Mouse (Mus musculus): ENCODE data around the gene Ppfia4. TPM values are rescaled to one million over a fixed set of nuclear protein-coding genes. Genes with fewer than 3 reads are reported as not detected.

Gene Ppfia4
- polyA plus RNA-seq, 1 experiment from 2014 or later, result 3.5 TPM

DNA sequence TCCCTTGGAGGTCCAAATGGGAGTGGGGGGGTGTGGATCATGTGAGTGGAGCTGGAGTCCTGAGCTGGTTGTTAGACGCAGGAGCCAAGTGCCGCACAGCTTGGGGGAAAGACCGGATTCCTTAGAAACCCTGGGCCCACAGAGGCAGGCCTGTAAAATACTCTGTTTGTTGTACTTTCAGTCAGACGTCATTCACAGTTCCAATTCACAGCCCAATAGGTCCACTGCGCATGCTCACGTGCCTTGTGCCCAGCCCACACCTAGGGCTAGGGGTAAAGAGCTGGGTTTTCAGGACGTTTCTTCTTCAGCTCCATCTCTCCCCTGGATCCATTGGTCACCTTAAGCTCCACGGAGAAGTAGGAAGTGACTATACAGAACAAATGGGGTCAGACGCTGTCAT lies 40.1 kb downstream of the Ppfia4 start:
- no peak overlapping the region for H3K4me2 ChIP-seq
- 50% methylated on average over 9 of the region's 9 CpGs for WGBS
- no peaks in the 10 kb centered on the region for H3K36me3 ChIP-seq (ENCODE audit: poor library complexity, severe bottlenecking)
- H3K4me3 ChIP-seq, result no peak overlapping the region
- no peak for ATAC-seq
- H3K4me1 ChIP-seq, result peaks cover 5% of the 10 kb centered on the region; the same call in 1 of the 2 replicates
- H3K27ac ChIP-seq, result no peak overlapping the region
- H3K9ac ChIP-seq, result no peak overlapping the region
- H3K27me3 ChIP-seq, result peaks cover 9% of the 10 kb centered on the region
- H3K9me3 ChIP-seq (replicated peaks), result peaks cover 4% of the 10 kb centered on the region

DNA sequence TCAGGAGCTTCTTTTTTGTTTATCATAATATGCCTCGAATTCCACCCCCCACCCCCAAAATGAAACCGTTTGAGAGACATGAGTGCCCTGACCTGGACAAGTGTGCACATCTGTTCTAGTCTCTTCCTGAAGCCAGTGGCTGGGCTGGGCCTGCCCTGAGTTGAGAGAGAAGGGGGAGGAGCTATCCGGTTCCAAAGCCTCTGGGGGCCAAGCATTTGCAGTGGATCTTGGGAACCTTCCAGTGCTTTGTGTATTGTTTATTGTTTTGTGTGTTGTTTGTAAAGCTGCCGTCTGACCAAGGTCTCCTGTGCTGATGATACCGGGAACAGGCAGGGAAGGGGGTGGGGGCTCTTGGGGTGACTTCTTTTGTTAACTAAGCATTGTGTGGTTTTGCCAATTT lies 40.7 kb downstream of the Ppfia4 start:
- H3K27me3 ChIP-seq, result peaks cover 4% of the 10 kb centered on the region
- 18% methylated on average over 5 of the region's 5 CpGs for WGBS
- no peak for ATAC-seq
- H3K27ac ChIP-seq, result no peak overlapping the region
- H3K36me3 ChIP-seq (ENCODE audit: poor library complexity, severe bottlenecking), result no peaks in the 10 kb centered on the region
- no peak overlapping the region for H3K4me2 ChIP-seq
- H3K4me1 ChIP-seq, result peaks cover 5% of the 10 kb centered on the region; the same call in 1 of the 2 replicates
- H3K4me3 ChIP-seq, result no peak overlapping the region
- peaks cover 4% of the 10 kb centered on the region for H3K9me3 ChIP-seq (replicated peaks)
- no peak overlapping the region for H3K9ac ChIP-seq

DNA sequence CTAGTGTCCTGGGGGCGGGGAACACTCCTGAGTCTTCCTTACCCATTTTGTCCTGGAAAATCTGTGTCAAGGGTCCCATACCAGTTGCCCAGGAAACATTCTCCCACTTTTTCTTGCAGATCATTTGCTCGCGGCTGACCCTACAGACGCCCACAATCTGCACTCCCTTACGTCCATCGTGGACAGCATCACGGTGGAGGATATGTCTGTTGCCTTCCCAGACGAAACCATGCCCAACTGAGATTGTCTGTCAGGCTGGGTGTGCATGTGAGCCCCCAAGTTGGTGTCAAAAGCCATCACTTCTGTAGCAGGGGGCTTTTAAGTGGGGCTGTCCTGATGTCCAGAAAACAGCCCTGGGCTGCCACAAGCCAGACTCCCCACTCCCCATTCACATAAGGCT lies 41.2 kb downstream of the Ppfia4 start:
- Histone ChIP-seq H3K4me1 (peaks cover 5% of the 10 kb centered on the region; the same call in 1 of the 2 replicates), H3K4me2 (no peak overlapping the region), H3K9ac (no peak overlapping the region), H3K9me3 (replicated peaks) (peaks cover 4% of the 10 kb centered on the region), H3K27ac (no peak overlapping the region), H3K36me3 (ENCODE audit: poor library complexity, severe bottlenecking) (no peaks in the 10 kb centered on the region), H3K27me3 (no peaks in the 10 kb centered on the region), H3K4me3 (no peak overlapping the region)
- 82% methylated on average over 8 of the region's 8 CpGs for WGBS
- ATAC-seq, result no peak

DNA sequence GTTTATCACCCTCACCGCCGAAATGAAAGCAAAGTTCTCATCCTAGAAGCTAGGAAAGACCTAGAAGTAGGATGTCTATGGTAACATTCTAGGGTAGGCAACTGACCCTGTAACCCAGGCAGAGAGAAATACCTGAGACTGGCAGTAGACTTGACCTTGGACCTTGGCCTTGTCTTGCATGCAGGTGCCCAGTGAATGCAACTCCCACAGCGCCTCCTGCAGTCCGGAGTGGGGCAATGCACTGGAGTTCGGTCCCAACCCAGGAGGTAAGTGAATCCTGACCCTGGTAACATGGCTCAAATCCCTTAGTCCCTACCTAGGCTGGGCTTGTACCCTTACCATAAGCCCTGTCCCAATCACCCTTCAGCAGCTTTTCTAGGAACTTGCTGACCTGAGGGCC lies 41.8 kb downstream of the Ppfia4 start:
- no peaks in the 10 kb centered on the region for H3K36me3 ChIP-seq (ENCODE audit: poor library complexity, severe bottlenecking)
- H3K9me3 ChIP-seq (replicated peaks), result peaks cover 4% of the 10 kb centered on the region
- no peak overlapping the region for H3K4me3 ChIP-seq
- 66% methylated on average over 5 of the region's 5 CpGs for WGBS
- no peak for ATAC-seq
- no peak overlapping the region for H3K27ac ChIP-seq
- H3K9ac ChIP-seq, result no peak overlapping the region
- no peaks in the 10 kb centered on the region for H3K27me3 ChIP-seq
- no peak overlapping the region for H3K4me2 ChIP-seq
- peaks cover 5% of the 10 kb centered on the region; the same call in 1 of the 2 replicates for H3K4me1 ChIP-seq

DNA sequence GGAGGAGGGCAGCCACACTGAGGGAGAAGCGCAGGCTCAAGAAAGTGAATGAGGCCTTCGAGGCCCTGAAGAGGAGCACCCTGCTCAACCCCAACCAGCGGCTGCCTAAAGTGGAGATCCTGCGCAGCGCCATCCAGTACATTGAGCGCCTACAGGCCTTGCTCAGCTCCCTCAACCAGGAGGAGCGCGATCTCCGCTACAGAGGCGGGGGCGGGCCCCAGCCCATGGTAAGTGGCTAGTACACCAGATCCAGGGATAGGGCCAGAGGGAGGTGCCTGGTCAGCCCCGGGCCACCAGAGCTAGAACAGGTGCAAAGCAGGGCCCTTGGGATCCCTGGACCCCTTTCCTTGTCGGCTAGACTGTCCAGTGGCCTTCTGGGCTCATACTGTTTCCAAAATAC lies 42.4 kb downstream of the Ppfia4 start:
- ATAC-seq, result no peak
- Histone ChIP-seq H3K4me2 (no peak overlapping the region), H3K4me3 (no peak overlapping the region), H3K4me1 (peaks cover 5% of the 10 kb centered on the region; the same call in 1 of the 2 replicates), H3K36me3 (ENCODE audit: poor library complexity, severe bottlenecking) (no peaks in the 10 kb centered on the region), H3K9me3 (replicated peaks) (no peaks in the 10 kb centered on the region), H3K27me3 (no peaks in the 10 kb centered on the region), H3K27ac (no peak overlapping the region), H3K9ac (no peak overlapping the region)
- 94% methylated on average over 13 of the region's 13 CpGs for WGBS

DNA sequence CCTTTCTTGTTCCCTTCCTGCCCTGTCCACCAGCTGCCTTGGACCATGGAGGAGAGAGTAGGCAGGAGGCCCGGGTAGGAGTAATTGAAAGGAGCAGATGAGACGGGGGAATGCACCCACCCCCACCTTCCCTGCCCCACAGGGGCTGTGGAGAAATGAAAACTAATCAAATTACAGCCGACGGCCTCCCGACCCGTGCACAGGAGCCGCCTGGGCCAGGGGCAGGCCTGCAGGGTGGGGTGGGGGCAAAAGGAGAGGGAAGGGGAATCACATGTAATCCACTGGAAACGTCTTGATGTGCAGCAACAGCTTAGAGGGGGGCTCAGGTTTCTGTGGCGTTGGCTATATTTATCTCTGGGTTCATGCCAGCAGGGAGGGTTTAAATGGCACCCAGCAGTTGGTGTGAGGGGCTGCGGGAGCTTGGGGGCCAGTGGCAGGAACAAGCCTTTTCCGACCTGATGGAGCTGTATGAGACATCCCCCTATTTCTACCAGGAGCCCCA lies 43.1 kb downstream of the Ppfia4 start, which contains the start of gene Myog:
TSS of gene Myog (plus strand) at position 392 of the 502 bp plus-strand sequence.
- H3K27me3 ChIP-seq, result no peaks in the 10 kb centered on the region
- H3K4me1 ChIP-seq, result peaks cover 5% of the 10 kb centered on the region; the same call in 1 of the 2 replicates
- no peaks in the 10 kb centered on the region for H3K9me3 ChIP-seq (replicated peaks)
- ATAC-seq, result no peak
- H3K4me2 ChIP-seq, result no peak within 1 kb of the TSS
- H3K9ac ChIP-seq, result no peak within 1 kb of the TSS
- H3K36me3 ChIP-seq (ENCODE audit: poor library complexity, severe bottlenecking), result no peaks in the 10 kb centered on the region
- WGBS, result 52% methylated on average over 11 of the region's 11 CpGs
- no peak within 1 kb of the TSS for H3K27ac ChIP-seq
- no peak within 1 kb of the TSS for H3K4me3 ChIP-seq

DNA sequence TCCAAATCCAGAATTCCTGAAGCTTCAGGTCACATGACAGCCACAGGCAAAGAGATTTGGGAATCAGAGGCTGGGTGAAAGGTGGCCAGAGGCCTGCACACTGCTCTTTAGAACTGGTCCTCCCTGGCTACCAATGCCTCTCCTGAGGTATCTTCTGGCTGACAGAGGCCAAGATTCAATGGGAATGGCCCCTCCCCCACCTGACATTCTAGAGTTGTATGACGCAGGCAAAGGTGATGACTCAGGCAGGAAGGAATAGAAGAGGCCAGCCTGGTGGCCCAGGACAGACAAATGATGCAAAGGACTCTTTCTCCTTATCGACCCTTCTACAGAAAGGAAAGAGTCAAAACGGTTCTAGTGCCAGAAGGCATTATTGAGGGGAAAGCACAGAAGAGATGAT lies 44.5 kb downstream of the Ppfia4 start:
- Histone ChIP-seq H3K9me3 (replicated peaks) (no peaks in the 10 kb centered on the region), H3K4me1 (peaks cover 5% of the 10 kb centered on the region; the same call in 1 of the 2 replicates), H3K4me2 (no peak overlapping the region), H3K4me3 (no peak overlapping the region), H3K27me3 (no peaks in the 10 kb centered on the region), H3K27ac (no peak overlapping the region), H3K9ac (no peak overlapping the region), H3K36me3 (ENCODE audit: poor library complexity, severe bottlenecking) (no peaks in the 10 kb centered on the region)
- ATAC-seq, result no peak
- WGBS, result 72% methylated on average over 3 of the region's 3 CpGs

DNA sequence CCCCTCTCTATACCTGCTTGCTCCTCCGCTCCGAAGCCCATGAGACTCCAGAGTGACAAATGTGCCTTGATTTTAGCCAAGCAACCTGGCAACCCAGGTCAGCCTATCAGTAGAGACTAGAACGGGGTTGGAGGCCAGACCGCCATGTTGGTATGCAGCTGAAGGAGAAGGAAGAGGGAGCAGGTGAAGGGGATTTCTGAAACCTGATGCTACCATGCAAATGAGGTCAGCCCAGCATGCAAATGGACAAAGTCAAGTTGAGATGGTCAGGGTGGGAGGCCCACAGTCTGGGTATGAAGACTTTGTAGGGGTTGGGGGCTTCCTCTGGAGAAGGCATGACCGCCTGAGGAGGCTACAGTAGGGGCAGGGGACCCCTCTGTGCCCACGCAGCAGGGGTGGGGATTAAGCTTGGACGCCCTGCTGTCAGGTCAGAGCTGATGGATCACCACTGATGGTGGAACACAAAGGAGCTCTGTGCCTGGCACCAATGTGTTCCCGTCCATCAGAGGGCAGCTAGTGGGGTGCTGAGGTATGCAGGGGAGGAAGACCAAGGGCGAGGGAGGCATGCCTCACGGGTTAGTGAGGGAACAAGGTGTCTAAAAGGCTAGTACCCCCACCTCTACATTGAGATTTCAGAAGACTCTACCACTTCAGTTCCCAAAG lies 47.1 kb downstream of the Ppfia4 start:
- H3K4me3 ChIP-seq, result no peak overlapping the region
- no peak for ATAC-seq
- H3K9ac ChIP-seq, result no peak overlapping the region
- H3K4me2 ChIP-seq, result no peak overlapping the region
- no peaks in the 10 kb centered on the region for H3K9me3 ChIP-seq (replicated peaks)
- H3K27me3 ChIP-seq, result no peaks in the 10 kb centered on the region
- WGBS, result 51% methylated on average over 10 of the region's 10 CpGs
- H3K27ac ChIP-seq, result no peak overlapping the region
- H3K36me3 ChIP-seq (ENCODE audit: poor library complexity, severe bottlenecking), result no peaks in the 10 kb centered on the region
- H3K4me1 ChIP-seq, result no peaks in the 10 kb centered on the region; the same call in 1 of the 2 replicates

DNA sequence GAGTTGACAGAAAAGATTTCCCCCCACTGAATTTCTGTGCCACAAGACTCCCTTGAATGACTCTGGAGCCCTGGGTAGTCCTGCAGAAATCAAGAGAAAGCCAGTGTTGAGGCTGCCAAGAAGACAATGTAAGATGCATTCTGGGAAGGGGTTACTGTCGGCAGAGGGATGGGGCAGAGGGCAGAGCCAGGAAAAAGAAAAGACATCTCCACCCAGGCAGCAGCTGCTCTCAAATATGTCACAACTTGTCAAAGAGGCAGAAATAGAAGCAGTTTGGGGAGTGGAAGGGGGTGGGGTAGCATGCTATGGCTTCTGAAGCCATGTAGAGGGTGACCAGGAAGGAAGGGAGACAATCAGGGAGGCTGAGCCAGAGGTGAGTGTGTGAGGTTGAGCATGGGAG lies 49.6 kb downstream of the Ppfia4 start:
- Histone ChIP-seq H3K4me2 (no peak overlapping the region), H3K27me3 (no peaks in the 10 kb centered on the region), H3K9ac (no peak overlapping the region), H3K4me1 (no peaks in the 10 kb centered on the region), H3K9me3 (replicated peaks) (no peaks in the 10 kb centered on the region), H3K4me3 (no peak overlapping the region), H3K27ac (no peak overlapping the region), H3K36me3 (ENCODE audit: poor library complexity, severe bottlenecking) (no peaks in the 10 kb centered on the region)
- ATAC-seq, result no peak
- WGBS, result 35% methylated on average over 1 of the region's 1 CpGs

DNA sequence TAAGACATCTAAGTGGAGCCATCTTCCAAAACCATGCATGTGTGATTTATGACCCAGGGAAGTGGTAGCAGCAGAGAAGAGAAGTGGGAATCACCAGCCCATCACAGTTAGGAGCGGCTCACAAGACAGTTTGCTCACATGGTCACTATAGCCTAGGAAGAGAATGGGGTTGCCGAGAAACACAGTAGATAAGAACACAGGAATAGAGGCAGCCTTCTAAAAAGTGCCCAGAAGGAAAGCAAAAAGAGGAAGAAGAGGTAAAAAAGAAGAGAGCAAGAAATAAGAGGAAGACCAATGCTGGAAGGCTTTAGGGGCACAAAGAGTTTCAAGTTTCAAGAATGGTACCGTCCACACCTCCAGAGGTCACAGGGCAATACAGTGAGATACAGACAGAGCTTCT lies 50.4 kb downstream of the Ppfia4 start:
- Histone ChIP-seq H3K9me3 (replicated peaks) (no peaks in the 10 kb centered on the region), H3K36me3 (ENCODE audit: poor library complexity, severe bottlenecking) (no peaks in the 10 kb centered on the region), H3K27ac (no peak overlapping the region), H3K4me3 (no peak overlapping the region), H3K9ac (no peak overlapping the region), H3K4me2 (no peak overlapping the region), H3K4me1 (no peaks in the 10 kb centered on the region), H3K27me3 (no peaks in the 10 kb centered on the region)
- ATAC-seq, result no peak
- WGBS, result 91% methylated on average over 3 of the region's 3 CpGs

DNA sequence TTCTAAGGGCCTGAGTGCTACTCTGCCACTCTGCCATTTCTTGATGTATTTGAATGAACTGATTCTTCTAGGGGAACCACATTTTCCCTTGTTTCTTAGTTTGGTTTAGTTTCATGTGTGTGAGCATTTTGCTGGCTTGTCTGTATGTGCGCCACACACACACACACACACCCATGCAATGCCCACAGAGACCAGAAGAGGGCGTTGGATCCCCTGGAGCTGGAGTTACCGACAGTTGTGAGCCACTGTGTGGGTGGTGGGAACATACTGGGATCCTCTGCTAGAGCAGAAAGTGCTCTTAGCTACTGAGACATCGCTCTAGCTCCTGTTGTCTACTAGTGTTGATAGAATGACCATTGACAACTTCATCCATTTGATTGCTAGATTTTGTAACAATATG lies 51.2 kb downstream of the Ppfia4 start:
- no peak for ATAC-seq
- Histone ChIP-seq H3K27me3 (no peaks in the 10 kb centered on the region), H3K4me1 (no peaks in the 10 kb centered on the region), H3K9ac (no peak overlapping the region), H3K4me3 (no peak overlapping the region), H3K27ac (no peak overlapping the region), H3K4me2 (no peak overlapping the region), H3K36me3 (ENCODE audit: poor library complexity, severe bottlenecking) (no peaks in the 10 kb centered on the region), H3K9me3 (replicated peaks) (no peaks in the 10 kb centered on the region)
- WGBS, result 80% methylated on average over 4 of the region's 4 CpGs

DNA sequence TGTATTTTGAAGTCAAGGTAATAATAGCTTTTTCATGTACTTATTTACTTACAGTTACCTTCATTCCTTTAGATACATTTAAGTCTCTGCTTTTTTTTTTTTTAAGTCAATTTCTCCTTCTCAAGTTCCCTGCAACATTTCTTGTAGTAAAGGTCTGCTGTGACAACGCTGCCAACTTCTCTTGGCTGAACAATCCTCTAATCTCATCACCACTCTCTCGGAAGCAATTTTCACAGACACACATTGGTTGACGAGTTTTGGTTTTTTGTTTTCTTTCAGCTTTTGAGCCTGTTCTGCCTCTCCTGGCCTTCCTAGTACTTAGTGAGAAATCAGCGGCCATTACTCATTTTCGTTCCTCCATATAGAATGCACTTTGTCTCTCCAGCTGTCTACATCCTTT lies 52.6 kb downstream of the Ppfia4 start:
- 65% methylated on average over 5 of the region's 5 CpGs for WGBS
- Histone ChIP-seq H3K9me3 (replicated peaks) (no peaks in the 10 kb centered on the region), H3K27ac (no peak overlapping the region), H3K36me3 (ENCODE audit: poor library complexity, severe bottlenecking) (no peaks in the 10 kb centered on the region), H3K9ac (no peak overlapping the region), H3K27me3 (no peaks in the 10 kb centered on the region), H3K4me2 (no peak overlapping the region), H3K4me3 (no peak overlapping the region), H3K4me1 (0 out of 2 replicates have a peak, but pooled peaks cover 7% of the 10 kb centered on the region)
- ATAC-seq, result no peak

DNA sequence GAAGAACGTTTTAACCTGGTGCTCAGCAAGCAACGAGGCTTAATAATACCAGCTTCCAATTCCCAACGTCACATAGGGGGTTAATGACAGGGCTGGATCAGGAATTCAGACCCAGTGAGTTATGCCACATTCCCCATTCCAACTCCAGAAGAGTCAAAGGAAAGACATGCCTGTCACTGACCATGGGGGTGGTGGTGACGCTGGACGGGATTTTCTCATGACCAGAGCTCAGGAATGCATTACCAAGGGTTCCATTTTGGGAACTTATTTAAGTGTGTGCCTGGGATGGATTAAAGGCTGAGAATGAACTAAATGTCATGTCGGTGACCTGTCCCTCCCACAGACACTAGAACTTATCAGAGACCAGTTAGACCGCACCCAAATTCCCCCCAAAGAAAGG lies 55.9 kb downstream of the Ppfia4 start:
- no peaks in the 10 kb centered on the region for H3K27me3 ChIP-seq
- H3K4me3 ChIP-seq, result no peak overlapping the region
- H3K4me1 ChIP-seq, result peaks cover 30% of the 10 kb centered on the region
- WGBS, result 84% methylated on average over 7 of the region's 7 CpGs
- no peak overlapping the region for H3K27ac ChIP-seq
- no peak overlapping the region for H3K9ac ChIP-seq
- no peaks in the 10 kb centered on the region for H3K36me3 ChIP-seq (ENCODE audit: poor library complexity, severe bottlenecking)
- no peak overlapping the region for H3K4me2 ChIP-seq
- H3K9me3 ChIP-seq (replicated peaks), result no peaks in the 10 kb centered on the region
- ATAC-seq, result no peak
